Mouse (Mus musculus) stomach, postnatal 0 days (tissue): ENCODE data around the gene Acsf2.
A peak's percentile ranks its signal among the peaks of the same experiment; 100 is the strongest.

ENCODE experiments used
- CTCF ChIP-seq: IDR thresholded peaks from 2 replicates; pipeline ENCODE4 v1.5.1; 2016; ENCODE audit warnings: antibody characterized with exemption, low read depth, mild to moderate bottlenecking, moderate library complexity
- EP300 ChIP-seq: optimal IDR thresholded peaks from 2 replicates; pipeline ENCODE3; 2016; ENCODE audit warnings: antibody characterized with exemption

DNA sequence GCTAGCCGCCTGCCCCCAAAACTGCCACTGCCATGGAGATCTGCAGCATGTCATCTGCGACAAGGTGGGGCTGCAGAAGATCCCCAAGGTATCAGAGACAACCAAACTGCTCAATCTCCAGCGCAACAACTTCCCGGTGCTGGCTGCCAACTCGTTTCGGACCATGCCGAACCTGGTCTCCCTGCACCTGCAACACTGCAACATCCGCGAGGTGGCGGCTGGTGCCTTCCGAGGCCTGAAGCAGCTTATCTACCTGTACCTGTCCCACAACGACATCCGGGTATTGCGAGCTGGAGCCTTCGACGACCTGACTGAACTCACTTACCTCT is 36.6 kb downstream of the Acsf2 start:
- TF ChIP-seq CTCF (peak; percentile 73), EP300 (no peak)
